Mouse (Mus musculus): Measurements from ENCODE around the gene Sinhcaf. TPM values are rescaled to one million over a fixed set of nuclear protein-coding genes. Genes with fewer than 3 reads are reported as not detected.
"Not testable (repeated sequence)": the region's sequence is repeated elsewhere in the genome, so short reads cannot be mapped to it uniquely, and the experiment has no call there.

Gene Sinhcaf
- 1 to 10 TPM; 1.3 to 3.2 TPM for total RNA-seq (2021)

DNA sequence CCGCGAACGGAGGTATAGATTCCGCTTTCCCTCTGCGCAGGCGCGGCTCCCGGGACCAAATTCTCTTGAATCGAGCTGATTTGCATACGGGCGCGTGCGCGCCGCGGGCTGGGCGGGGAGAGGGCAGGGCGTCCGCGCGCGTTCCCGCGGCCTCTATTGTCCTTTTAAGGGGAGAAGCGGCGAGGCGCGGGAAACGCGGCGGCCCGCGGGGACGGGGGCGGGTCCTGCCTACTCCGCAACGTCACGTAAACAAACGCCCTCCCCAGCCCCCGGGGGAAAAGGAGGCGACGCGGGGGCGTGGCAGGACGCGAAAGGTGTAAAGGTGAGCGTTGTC is at the start of gene Sinhcaf:
Gene Sinhcaf (minus strand): TSS at position 59 of the 334 bp plus-strand sequence.
- peak; percentile 93 for DNase-seq (ENCODE audit: low spot score in 2 of 2)
- intact Hi-C loops (cut with DNase I) = loop anchor here (5.0 kb wide), 1 partner anchor 156 kb away; the partner anchor contains the start of gene Dennd5b

DNA sequence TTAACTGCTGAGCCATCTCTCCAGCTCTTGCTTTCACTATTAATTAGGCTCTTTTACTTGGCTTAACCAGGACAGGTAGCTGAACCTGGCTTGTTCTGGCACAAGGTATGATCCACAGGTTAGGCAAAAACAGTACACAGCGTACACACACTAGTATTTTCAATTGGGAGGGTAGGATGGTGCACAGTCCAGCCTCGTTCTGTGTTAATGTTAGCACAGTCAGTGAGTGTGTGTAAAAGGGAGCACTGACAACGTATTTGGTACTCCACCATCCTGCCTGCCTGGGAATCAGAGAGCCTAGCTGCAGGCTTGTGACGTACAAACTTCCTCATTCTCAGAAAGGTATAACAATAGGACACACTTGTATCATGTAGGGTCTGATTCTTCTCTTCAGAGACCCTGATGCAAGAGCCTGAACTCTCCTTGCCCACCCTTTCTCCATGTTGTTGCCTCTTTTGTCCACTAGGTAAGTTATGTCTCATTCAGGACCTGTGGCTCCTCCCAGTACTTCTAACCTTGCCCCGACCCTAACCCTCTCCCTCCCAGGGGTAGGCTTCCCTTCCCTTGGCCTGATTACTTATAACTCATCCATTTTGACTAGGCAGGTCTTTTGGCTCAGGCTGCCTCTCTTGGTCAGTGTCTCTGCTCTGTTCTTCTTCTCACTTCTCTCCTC is 48.2 kb upstream of the Sinhcaf start:
- DNase-seq (ENCODE audit: low spot score in 2 of 2) = no peak
- intact Hi-C loops (cut with DNase I) = no loop called here

DNA sequence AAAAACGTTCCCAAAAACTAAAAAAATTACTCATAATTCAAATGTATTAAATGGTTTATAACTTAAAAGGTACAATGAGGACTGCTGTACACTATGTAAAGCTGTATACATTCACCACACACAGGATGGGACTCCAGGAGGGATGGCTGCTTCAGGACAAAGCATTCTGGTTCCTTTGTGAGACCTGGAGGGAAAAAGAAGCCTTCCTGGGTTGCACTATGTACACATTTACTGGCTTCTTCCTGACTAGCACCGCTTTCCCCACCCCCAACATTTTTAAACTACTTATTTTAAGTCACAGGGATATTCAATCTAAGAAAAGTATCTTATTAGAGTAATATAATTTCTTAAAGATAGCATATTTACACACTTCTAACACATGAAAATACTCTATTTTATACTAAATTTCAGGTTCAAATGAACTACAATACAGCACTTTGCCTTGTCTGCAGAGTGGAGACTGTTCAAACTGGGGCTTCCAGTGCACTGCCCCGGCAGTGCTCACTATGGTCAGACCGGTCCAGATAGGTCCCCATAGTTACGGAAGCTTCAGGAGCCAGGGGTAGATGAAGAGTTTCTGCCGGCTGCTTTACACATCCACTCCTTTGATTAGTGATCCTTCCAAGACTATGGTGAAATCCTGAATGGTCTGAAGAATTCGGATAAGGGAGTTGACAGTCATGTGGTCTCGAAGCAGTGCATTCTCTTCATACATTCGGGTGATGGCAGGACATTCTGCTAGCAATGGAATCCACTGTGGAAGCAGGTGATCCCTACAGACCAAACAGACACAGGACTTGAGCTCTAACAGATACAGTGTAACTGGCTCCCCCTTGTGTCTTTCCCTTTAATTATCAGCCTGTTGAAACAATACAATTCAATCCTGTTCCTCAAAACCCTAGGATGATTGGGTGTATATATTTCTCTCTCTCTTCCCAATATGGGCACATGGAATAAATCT is 47.1 kb upstream of the Sinhcaf start:
- no peak for DNase-seq (ENCODE audit: low spot score in 2 of 2)
- intact Hi-C loops (cut with DNase I) = no loop called here

DNA sequence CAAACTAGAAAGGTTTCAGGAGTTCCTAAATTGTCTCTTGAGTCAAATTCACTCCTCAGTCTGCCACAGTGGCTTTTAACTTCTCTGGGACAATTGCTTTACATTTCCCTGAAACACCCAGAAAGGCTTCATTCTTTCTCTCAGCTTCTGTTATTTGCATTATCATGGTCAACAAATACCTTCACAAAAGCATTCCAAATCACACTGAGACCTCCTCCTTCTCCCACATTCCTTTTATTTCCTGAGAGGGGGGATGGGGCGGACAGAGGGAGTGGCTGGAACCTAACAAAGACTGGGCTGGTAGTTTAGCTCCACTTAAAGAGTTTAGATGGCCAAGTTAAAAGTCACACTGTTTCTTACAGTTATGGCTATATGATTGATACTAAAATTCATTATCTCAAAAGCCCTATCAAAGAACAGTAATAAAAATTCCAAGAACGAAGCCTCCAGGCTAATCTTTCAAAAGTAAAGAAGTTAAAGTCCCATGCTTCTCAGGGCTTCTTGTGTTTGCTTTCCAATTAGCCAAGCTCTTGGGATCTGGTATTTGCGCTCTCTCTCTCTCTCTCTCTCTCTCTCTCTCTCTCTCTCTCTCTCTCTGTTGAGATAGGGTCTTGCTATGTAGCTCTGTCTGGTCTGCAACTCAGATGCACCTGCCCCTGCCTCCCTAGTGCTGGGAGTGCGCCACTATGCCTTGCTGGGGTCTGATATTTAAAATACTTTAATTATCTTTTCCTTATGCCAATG is 46.3 kb upstream of the Sinhcaf start:
- no peak for DNase-seq (ENCODE audit: low spot score in 2 of 2)
- intact Hi-C loops (cut with DNase I) = no loop called here

DNA sequence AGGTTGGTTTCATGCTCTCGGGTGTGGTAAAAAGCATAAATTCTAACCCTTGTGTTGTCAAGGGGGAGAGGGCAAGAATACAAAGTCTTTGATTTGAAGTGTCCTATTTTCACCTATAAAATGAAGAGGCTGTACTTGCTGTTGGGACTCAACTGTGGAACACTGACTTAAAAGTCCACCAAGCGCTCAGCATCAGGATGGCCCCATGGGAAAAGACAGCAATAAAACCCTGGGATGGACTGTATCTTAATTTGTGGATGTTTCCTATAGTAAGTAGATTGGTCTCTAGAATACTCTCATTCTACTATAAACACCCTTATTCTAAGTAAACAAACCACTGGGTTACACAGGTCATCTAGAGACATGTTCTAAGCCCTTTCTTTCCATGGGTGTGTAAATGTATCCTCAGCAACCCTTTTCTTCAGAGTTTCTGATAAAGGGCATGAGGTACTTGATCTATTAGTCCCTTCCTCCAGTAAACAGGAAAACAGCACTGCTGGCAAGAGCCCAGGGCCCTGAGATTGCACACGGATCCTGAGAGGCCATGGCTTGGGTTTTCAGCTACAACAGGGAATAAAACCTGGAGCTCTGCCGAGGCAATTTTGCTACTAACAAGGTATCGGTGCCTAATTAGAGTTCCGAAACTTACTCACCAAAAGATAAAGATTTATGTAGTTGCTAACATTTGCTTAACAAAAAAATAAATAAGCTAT is 45.5 kb upstream of the Sinhcaf start:
- DNase-seq (ENCODE audit: low spot score in 2 of 2) = no peak
- intact Hi-C loops (cut with DNase I) = no loop called here

DNA sequence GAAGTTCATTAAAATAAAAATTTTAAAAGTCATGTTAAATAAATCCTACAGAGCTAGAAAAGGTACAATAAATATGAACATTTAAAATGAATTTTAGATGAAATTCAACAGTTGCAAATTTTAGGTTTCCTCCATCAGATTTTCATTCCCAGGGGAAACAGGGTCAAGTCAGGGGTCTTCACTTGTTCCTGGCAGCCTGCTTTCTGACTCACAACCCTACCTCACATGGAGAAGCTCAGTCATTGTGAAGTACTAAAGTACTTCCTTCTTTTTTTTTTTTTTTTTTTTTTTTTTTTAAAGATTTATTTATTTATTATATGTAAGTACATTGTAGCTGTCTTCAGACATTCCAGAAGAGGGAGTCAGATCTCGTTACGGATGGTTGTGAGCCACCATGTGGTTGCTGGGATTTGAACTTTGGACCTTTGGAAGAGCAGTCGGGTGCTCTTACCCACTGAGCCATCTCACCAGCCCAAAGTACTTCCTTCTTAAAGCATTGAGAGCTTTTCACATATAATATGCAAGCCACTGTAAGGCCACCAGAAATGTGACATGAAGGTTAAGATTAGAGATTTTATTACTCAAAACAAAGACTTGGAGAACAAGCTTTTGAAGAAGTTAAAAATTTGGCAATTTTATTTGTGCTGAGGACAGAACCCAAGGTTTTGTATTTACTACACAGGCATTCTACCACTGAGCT is 43.7 kb upstream of the Sinhcaf start:
- DNase-seq (ENCODE audit: low spot score in 2 of 2); intact Hi-C loops (cut with DNase I): not testable (repeated sequence)

DNA sequence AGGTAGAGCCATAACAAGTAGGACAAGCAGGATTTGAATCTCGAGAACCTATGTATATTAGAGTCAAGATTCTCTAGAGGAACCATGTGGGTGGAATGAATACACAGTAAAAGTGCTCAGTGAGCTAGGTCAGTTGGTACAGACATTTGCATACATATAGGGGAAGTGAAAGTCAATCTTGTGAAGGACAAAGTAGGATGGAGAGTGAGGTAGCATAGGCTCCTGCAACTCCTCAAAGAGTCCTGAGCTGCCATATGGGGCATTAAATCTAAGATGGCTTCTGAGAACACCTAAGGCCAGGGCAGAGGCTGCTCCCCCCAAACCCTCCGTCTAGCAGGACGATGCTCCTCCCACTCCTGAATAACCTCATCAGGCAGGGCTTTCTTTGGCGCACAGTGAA is 39.7 kb upstream of the Sinhcaf start:
- no peak for DNase-seq (ENCODE audit: low spot score in 2 of 2)
- intact Hi-C loops (cut with DNase I) = no loop called here

DNA sequence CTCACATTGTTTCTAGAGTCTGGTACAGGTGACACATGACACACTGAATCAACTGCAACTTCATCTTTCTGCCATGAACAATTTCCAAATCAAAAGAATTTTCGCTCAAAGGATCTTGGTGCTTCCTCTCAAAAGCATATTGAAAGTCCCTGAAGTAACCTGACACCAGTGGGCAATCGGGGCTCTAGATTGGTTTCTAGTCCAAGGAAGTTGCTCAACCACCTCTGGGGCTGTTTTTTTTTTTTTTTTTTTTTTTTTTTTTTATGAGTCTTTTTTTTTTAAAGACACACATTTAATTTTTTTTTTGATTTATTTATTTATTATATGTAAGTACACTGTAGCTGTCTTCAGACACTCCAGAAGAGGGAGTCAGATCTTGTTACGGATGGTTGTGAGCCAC is 34.2 kb upstream of the Sinhcaf start:
- intact Hi-C loops (cut with DNase I) = no loop called here
- DNase-seq (ENCODE audit: low spot score in 2 of 2) = no peak

DNA sequence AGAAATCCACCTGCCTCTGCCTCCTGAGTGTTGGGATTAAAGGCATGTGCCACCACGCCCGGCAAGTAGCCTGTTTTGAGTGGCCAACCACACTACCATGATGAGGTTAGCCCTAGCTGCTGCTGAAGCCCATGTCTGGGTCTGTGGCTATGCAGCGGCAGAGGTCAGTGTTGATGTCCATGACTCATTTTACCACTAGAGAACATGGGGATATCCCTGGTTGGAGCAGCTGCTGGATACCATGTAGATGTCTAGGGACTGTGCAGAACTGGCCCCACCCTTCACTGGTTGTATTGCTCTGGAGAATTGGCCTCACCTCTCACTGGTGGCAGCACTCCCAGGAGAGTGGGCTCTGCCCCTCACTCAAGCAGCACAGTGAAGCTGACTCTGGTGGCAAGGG is 28.8 kb upstream of the Sinhcaf start:
- no peak for DNase-seq (ENCODE audit: low spot score in 2 of 2)
- intact Hi-C loops (cut with DNase I) = no loop called here

DNA sequence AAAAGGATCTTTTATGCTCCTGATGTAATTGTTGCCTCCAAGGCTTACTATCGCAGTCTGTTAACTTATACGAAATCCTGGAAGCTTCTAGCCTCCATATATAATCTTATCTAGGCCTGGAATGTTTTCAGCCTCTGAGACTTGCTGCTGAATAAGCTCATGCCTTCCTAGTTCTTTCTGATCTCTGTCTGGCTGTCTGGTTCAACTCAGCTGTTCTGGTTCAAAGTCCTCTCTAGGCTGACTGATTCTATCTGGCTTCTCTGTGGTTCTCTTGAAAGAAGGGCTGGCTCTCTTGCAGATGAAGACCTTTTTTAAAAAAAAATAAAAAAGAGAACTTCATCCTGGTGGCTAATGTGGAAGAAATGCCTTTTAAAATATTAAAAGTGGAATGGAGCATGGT is 26.6 kb upstream of the Sinhcaf start:
- intact Hi-C loops (cut with DNase I) = no loop called here

DNA sequence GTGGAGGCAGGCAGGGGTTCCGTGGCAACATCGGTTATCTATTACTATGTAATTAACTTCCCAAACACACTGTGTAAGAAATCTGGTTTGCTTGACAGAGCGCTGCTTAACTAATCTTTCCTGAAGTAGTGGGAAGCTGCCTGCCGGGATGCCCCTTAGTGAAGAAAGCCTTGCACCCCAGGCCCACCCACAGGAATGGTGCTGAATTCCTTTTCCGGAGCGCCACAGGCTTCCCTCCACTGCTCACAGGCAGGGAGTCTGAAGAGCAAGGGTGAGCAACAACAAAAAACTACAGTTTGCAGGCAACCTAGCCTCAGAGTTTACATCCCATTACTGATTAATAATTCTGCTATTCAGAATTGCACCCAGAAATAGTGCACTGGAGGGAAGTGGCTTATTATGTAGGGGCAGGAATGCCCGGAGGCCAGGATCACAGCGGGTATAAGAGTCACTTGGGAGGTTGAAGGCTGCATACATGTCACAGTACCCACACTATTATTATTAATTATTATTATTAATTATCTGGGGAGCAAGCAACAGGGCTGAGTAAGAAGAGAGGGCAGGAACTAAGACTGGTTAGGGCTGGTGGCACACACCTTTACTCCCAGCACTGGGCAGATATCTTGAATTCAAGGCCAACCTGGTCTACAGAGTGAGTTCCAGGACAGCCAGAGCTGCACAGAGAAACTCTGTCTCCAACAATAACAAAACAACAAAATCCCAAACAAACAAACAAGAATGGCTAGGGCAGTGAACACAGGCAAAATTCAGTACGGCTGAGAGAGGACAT is 26.0 kb upstream of the Sinhcaf start:
- intact Hi-C loops (cut with DNase I) = no loop called here
- DNase-seq (ENCODE audit: low spot score in 2 of 2) = no peak

More for the DNA sequence above, 26.6 kb upstream of the Sinhcaf start:
- DNase-seq (ENCODE audit: low spot score in 2 of 2) = no peak

DNA sequence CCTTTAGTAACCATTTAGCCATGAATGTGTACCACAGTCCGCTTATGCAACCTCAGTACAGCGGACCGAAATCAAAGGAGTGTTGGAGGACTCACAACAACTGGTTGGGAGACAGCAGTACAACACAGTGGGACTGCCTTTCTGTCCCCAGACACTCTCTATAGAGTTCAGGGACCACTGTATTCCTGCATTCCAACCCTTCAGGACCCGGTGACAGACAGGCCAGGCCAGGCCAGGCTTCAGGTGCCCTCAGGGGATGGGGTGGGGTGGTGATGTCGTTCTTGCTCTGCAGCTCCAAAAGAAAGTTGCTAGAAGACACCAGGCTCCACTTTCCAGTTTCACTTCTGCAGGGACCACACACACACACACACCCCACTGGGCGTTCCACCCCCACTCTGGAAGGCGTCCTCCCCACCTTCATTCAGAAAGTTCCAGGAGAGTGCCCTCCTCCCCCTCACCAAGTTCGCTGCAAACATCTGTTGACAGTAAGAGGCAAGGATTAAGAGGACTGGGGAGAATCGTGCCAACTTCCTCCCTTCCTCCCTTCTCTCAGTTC is 25.2 kb upstream of the Sinhcaf start:
- no peak for DNase-seq (ENCODE audit: low spot score in 2 of 2)
- intact Hi-C loops (cut with DNase I) = no loop called here

DNA sequence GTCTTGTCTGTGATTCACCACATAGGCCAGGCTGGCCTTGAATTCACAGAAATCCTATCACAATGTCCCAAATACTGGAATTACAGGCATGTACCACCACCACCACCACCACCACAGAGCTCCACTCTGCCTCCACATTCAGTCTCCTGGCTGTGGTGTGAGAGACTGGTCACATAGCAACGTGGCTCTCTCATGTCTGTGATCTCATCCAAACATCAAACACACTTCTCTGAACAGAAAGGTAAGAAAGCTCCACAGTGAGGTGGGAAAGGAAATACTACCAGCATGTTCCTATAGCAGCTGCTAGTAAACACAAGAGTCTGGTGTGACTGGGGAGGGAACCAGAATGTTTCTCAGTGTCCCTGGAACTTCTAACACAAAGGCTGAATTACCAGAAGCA is 15.0 kb upstream of the Sinhcaf start:
- DNase-seq (ENCODE audit: low spot score in 2 of 2) = no peak
- intact Hi-C loops (cut with DNase I) = no loop called here

DNA sequence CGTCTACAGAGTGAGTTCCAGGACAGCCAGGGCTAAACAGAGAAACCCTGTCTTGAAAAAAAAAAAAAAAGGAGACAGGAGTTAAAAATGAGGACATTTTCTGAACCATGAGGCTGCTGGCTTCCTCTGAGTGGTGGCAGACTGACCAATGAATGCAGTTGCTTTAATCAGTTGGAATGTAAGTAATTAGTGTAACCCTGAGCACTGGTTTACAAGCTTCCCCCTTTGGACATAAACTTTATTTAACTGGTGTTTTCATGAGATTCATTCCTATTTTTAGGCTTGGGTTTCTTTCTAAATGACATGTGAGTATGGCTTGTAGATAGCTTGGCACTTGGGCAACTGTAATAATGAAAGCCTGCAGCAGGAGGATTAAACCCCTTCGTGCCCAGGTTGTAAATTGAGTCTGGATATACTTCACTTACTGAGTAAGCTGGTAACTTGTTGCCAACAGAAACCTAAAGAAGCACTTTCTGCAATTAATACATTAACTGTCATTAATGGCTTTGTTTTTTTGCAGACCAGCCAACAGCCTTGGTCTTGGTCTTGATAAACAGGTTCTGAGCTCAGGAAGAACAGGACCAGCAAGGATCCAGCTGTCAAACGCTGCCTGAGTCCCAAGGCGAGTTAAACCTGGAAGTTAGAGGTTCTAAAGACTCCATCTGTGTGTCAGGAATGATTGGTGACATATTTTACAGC is 13.4 kb upstream of the Sinhcaf start:
- DNase-seq (ENCODE audit: low spot score in 2 of 2) = no peak
- intact Hi-C loops (cut with DNase I) = no loop called here

DNA sequence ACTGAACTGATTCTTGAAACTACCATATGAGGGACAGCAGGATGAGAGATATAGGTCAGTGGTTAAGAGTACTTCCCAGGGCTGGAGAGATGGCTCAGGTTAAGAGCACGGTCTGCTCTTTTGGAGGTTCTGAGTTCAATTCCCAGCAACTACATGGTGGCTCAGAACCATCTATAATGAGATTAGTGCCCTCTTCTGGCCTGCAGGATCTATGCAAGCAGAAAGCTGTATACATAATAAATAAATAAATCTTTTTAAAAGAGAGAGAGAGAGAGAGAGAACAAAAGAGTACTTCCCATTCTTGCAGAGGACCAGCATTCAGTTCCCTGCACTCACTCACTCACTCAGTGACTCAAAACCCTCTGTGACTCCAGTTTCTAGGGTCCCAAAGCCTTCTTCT is 12.4 kb upstream of the Sinhcaf start:
- DNase-seq (ENCODE audit: low spot score in 2 of 2) = no peak
- intact Hi-C loops (cut with DNase I) = no loop called here

DNA sequence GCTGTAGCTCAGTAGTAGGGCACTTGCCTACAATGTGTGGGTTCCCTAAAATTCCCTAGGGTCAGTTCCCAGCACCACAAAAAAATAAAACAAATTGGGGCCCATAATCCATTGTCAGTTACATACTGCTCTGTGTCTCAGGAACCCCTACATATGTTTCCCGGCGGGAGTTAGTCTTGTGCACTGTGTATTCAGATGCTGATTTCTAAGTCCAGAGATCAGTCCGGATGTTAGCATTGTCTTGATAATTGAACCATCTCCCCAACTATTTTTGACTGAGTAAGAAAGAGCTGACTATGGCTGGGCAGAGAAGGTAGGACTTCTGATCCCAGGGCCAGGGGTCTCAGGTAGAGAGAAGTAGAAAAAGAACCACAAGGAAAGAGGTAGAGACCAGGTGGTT is 10.8 kb upstream of the Sinhcaf start:
- no peak for DNase-seq (ENCODE audit: low spot score in 2 of 2)
- intact Hi-C loops (cut with DNase I) = no loop called here

DNA sequence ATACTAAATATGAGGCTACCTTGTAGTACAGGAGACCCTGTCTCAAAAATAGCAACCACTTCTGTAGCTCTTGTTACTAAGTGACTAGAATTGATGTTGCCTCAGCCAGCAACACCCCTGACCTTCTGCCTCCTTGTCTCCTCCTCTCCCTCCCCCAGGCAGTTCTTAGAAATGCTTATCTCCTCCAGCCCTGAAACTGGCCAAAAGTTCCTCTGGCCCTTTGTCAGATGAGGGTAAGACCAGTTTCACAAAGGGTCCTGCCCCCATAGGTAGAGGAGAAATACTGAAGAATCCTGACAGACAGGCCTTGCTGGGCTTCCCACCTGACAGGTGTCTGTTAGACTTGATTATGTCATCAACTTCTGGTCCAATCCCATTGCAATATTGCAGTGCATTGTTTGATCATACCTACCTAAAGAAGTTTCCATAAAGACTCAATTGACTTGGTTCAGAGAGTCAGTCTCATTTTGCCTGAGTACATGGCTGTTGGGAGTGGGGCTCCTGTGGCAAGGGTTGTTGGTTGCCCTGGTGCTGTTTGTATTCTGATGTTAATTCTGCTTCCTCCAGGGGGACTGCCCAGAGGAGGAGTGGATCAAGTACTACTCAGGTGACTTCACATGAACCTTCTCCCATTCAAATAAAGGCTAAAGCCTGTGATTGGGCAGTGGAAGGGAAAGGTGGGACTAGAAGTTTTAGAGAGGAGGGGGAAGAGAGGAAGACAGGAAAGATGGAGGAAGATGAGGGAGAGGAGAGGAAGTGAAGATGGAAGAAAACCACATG is 9.6 kb upstream of the Sinhcaf start:
- intact Hi-C loops (cut with DNase I) = no loop called here

More for the DNA sequence above, 9.6 kb upstream of the Sinhcaf start:
- DNase-seq (ENCODE audit: low spot score in 2 of 2) = no peak

Measured in left cerebral cortex, postnatal 36 days (tissue).